Mouse (Mus musculus) liver, adult 2 months (tissue): ENCODE data around the gene Dlec1.

Source experiments
- CTCF ChIP-seq: fragments of 200-500 bp; IDR thresholded peaks from 2 replicates; pipeline ENCODE4 v1.5.1; 2011; ENCODE audit warnings: low read depth, low read length, control low read depth
- POLR2A ChIP-seq: fragments of 200-500 bp; IDR thresholded peaks from 2 replicates; pipeline ENCODE4 v1.6.1; 2011; ENCODE audit warnings: low read length, control low read depth; ENCODE audit not compliant: insufficient read depth; ENCODE audit errors: extremely low read depth

DNA sequence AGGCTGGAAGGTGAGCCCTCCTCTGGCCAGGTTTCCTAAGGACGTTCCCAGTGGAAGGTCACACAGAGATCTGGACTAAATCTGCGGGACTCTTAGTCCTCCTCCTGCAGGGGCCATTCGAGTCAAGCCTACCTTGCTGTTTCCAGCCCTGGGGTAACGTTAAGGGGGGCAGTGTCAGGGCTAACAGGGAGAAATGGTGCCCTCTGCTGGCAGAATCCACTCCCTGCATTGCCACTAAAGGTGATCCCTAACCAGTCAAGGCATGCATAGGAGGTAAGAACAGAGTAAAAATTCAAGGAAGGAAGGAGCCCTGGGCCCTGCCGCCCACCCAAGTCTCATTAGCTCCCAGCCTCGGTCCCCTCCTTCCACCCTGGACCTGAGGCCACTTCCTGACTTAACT lies 34.7 kb upstream of the Dlec1 start:
- TF ChIP-seq CTCF (peak; percentile 91), POLR2A (no peak)
